Mouse (Mus musculus) forebrain, embryonic 14.5 days (tissue): ENCODE data around the gene Ugt2a3. TPM values are rescaled to one million over a fixed set of nuclear protein-coding genes. Genes with fewer than 3 reads are reported as not detected.
"Not testable (repeated sequence)": the region's sequence is repeated elsewhere in the genome, so short reads cannot be mapped to it uniquely, and the experiment has no call there.

Experiments
- ATAC-seq: fragments of 200-750 bp; cut with Nextera tagmentation; 2 replicates; pipeline ENCODE4 v1.8.0; 2017; ENCODE audit warnings: mild to moderate bottlenecking, moderate library complexity
- DNase-seq: peaks from one replicate; pipeline ENCODE4 v3.0.0-alpha.2; 2015; ENCODE audit warnings: low spot score
- H3K27ac ChIP-seq: fragments of 300-500 bp; sonication (generic); 2 replicates; pipeline ENCODE4 v1.5.1; 2014; ENCODE audit warnings: low read depth, mild to moderate bottlenecking, control low read depth, low read length, moderate library complexity
- H3K27me3 ChIP-seq: fragments of 300-500 bp; sonication (generic); replicated peaks from 2 replicates; pipeline ENCODE4 v1.6.1; 2014; ENCODE audit warnings: low read length, control low read depth, mixed read lengths; ENCODE audit not compliant: control insufficient read depth, insufficient read depth
- H3K36me3 ChIP-seq: fragments of 300-500 bp; sonication (generic); 2 replicates; pipeline ENCODE4 v1.6.1; 2014; ENCODE audit warnings: low read length, control low read depth; ENCODE audit not compliant: control insufficient read depth, insufficient read depth
- H3K4me1 ChIP-seq: fragments of 300-500 bp; sonication (generic); 2 replicates; pipeline ENCODE4 v1.6.1; 2014; ENCODE audit warnings: antibody characterized with exemption, low read length, control low read depth; ENCODE audit not compliant: control insufficient read depth, insufficient read depth
- H3K4me2 ChIP-seq: fragments of 300-500 bp; sonication (generic); 2 replicates; pipeline ENCODE4 v1.6.1; 2014; ENCODE audit warnings: mild to moderate bottlenecking, control low read depth, low read length
- H3K4me3 ChIP-seq: fragments of 300-500 bp; sonication (generic); 2 replicates; pipeline ENCODE4 v1.5.1; 2014; ENCODE audit warnings: low read depth, low read length, control low read depth
- H3K9ac ChIP-seq: fragments of 300-500 bp; sonication (generic); 2 replicates; pipeline ENCODE4 v1.6.1; 2014; ENCODE audit warnings: mild to moderate bottlenecking, low read length, control low read depth, moderate library complexity
- H3K9me3 ChIP-seq: fragments of 300-500 bp; sonication (generic); replicated peaks from 2 replicates; pipeline ENCODE4 v1.6.1; 2016; ENCODE audit warnings: low read length, control low read depth, mixed read lengths; ENCODE audit not compliant: control insufficient read depth
- WGBS: fragments of 180-500 bp; shearing (Covaris S2); extraction: QIAGEN DNeasy Blood & Tissue Kit; methylation state at CpG from one replicate; pipeline ENCODE4 v1.1.7; 2014; 5-methylcytosine and 5-hydroxymethylcytosine counted together
- polyA plus RNA-seq: library from polyadenylated mRNA; unstranded; fragments of >200 nt; fragmentation: Nextera tagmentation; extraction: Ambion mirVana; gene quantifications from 2 replicates; pipeline ENCODE4 v1.2.1, GENCODE M21; 2014

Ugt2a3 gene
- not detected in 2 replicates for polyA plus RNA-seq

DNA sequence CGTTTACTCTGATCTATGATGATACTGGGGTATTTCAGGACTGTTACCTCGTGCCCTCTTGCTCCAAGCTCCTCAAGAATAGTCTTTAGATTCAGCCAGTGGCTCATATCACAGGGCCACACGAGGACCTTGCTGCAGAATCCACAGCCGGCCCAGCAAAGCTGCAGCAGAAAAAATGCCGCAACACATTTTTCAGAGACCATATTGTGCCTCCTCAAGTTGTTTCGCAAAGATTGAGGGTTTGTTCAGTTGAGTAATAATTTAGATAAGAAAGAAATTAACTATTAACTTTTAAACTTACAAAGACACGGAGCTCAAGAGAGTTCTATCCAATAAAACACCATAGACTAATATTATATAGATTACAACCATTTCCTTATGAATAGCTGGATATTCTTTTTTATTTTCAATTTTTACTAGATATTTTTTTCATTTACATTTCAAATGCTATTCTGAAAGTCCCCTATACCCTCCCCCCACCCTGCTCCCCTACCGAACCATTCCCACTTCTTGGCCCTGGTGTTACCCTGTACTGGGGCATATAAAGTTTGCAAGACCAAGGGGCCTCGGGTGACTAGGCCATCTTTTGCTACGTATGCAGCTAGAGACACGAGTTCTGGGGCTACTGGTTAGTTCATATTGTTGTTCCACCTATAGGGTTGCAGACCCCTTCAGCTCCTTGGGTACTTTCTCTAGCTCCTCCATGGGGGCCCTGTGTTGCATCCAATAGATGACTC, at the start of gene Ugt2a3:
Gene Ugt2a3 (minus strand): TSS at position 235 of the 737 bp plus-strand sequence.
- no peak for ATAC-seq

DNA sequence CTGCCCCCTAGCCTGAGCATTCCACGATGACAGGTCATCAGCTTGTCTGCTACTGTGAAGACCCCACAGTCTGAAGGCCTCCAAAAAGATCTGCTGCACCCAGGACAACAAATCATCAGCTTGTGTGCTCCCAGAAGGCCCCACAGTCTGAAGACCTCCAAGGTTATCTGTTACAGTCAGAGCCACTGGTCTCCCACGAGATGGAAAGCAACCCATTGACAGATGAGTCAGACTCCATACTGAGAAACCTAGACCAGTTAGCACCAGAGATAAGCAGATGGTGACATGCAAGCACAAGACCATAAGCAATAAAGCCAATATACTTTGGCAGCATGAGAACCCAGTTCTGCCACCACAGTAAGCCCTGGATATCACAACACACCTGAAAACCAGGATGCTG, 43.2 kb upstream of the Ugt2a3 start:
- H3K36me3 ChIP-seq, result no peaks in the 10 kb centered on the region
- H3K27ac ChIP-seq, result no peak overlapping the region
- H3K4me1 ChIP-seq, result no peaks in the 10 kb centered on the region
- H3K9ac ChIP-seq, result no peak overlapping the region
- DNase-seq, result no peak
- WGBS, result 87% methylated on average over 2 of the region's 2 CpGs
- no peak overlapping the region for H3K4me3 ChIP-seq
- no peaks in the 10 kb centered on the region for H3K27me3 ChIP-seq
- no peak for ATAC-seq
- no peaks in the 10 kb centered on the region for H3K9me3 ChIP-seq
- H3K4me2 ChIP-seq, result no peak overlapping the region

More for the DNA sequence above, at the start of gene Ugt2a3:
- no peaks in the 10 kb centered on the region for H3K9me3 ChIP-seq
- no peak for DNase-seq
- H3K36me3 ChIP-seq, result no peaks in the 10 kb centered on the region
- WGBS, result 81% methylated on average over 11 of the region's 11 CpGs
- no peak within 1 kb of the TSS for H3K27ac ChIP-seq
- H3K4me3 ChIP-seq, result no peak within 1 kb of the TSS
- no peaks in the 10 kb centered on the region for H3K27me3 ChIP-seq
- H3K4me2 ChIP-seq, result no peak within 1 kb of the TSS
- no peaks in the 10 kb centered on the region for H3K4me1 ChIP-seq
- H3K9ac ChIP-seq, result no peak within 1 kb of the TSS

- no peak for ATAC-seq
- Histone ChIP-seq H3K4me2 (no peak overlapping the region), H3K27ac (no peak overlapping the region), H3K4me3 (no peak overlapping the region), H3K27me3 (no peaks in the 10 kb centered on the region), H3K4me1 (no peaks in the 10 kb centered on the region), H3K9me3 (no peaks in the 10 kb centered on the region), H3K9ac (no peak overlapping the region), H3K36me3 (no peaks in the 10 kb centered on the region)
- DNase-seq, result no peak
Measured at GRCm38 (mm10) chr5:87379825-87380224, 42.8 kb upstream of the Ugt2a3 start.

- DNase-seq (no peak), ATAC-seq (no peak)
- H3K27me3 ChIP-seq, result no peaks in the 10 kb centered on the region
- no peaks in the 10 kb centered on the region for H3K4me1 ChIP-seq
- H3K9me3 ChIP-seq, result no peaks in the 10 kb centered on the region
- H3K9ac ChIP-seq, result no peak overlapping the region
- H3K36me3 ChIP-seq, result no peaks in the 10 kb centered on the region
- 84% methylated on average over 3 of the region's 3 CpGs for WGBS
- H3K4me3 ChIP-seq, result no peak overlapping the region
- no peak overlapping the region for H3K4me2 ChIP-seq
- no peak overlapping the region for H3K27ac ChIP-seq
Measured at GRCm38 (mm10) chr5:87375874-87376383, 38.9 kb upstream of the Ugt2a3 start.

- H3K4me3 ChIP-seq, result no peak overlapping the region
- no peak overlapping the region for H3K27ac ChIP-seq
- no peaks in the 10 kb centered on the region for H3K36me3 ChIP-seq
- 68% methylated on average over 1 of the region's 1 CpGs for WGBS
- H3K4me1 ChIP-seq, result no peaks in the 10 kb centered on the region
- H3K4me2 ChIP-seq, result no peak overlapping the region
- ATAC-seq (no peak), DNase-seq (no peak)
- no peaks in the 10 kb centered on the region for H3K9me3 ChIP-seq
- H3K27me3 ChIP-seq, result no peaks in the 10 kb centered on the region
- no peak overlapping the region for H3K9ac ChIP-seq
Measured at GRCm38 (mm10) chr5:87373502-87373863, 36.5 kb upstream of the Ugt2a3 start.

- not testable (repeated sequence) for H3K27me3 ChIP-seq, H3K36me3 ChIP-seq, DNase-seq, H3K9me3 ChIP-seq, H3K27ac ChIP-seq, H3K4me3 ChIP-seq, H3K9ac ChIP-seq, H3K4me2 ChIP-seq, ATAC-seq, H3K4me1 ChIP-seq
- 74% methylated on average over 4 of the region's 4 CpGs for WGBS
Measured at GRCm38 (mm10) chr5:87372788-87373501, 36.0 kb upstream of the Ugt2a3 start.

DNA sequence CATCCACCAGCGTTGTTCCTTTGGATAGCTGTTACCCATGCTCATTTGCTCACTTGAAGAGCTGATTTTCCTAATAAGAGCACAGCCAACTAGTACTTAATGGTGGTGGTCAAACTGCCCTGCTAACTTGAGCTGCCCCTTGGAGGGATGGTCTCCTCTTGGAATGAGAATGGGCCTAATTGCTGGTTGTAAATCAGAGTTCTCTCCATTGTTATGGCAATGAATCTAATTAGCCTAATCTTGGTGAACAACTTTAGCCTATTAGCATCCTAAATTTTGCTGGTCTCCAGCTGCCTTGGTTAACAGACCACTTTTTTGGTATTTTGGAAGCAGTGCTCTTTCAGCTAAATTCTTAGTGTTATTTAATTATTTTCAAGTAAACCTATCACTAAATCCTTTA, 13.4 kb upstream of the Ugt2a3 start:
- H3K36me3 ChIP-seq, result no peaks in the 10 kb centered on the region
- no peaks in the 10 kb centered on the region for H3K9me3 ChIP-seq
- H3K9ac ChIP-seq, result no peak overlapping the region
- DNase-seq (peak; percentile 13), ATAC-seq (no peak)
- no peaks in the 10 kb centered on the region for H3K27me3 ChIP-seq
- H3K4me3 ChIP-seq, result no peak overlapping the region
- no peak overlapping the region for H3K4me2 ChIP-seq
- 19% methylated on average over 1 of the region's 1 CpGs for WGBS
- H3K27ac ChIP-seq, result no peak overlapping the region
- no peaks in the 10 kb centered on the region for H3K4me1 ChIP-seq

DNA sequence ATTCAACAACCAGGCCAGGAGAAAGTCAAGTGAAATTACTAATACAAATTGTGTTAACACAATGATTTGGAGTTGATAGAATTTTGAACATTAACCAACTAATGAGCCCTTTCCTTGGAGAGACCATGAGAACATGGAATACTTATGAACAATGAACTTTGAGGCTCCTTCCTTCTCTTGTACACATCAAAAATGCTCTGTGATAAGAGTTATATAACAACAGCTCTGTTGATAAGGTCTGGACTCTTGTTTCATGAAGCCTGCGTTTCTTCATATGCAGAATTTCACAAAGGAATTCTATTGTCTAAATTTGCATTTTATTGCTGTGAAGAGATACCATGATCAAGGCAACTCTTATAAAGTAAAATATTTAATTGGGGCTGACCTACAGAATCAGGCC, 12.2 kb upstream of the Ugt2a3 start:
- not testable (repeated sequence) for H3K27ac ChIP-seq, H3K27me3 ChIP-seq, H3K4me3 ChIP-seq, H3K36me3 ChIP-seq, ATAC-seq, DNase-seq, H3K9me3 ChIP-seq, H3K4me1 ChIP-seq, H3K9ac ChIP-seq, H3K4me2 ChIP-seq
- 80% methylated on average over 1 of the region's 1 CpGs for WGBS

GRCm38 (mm10) chr5:87347479-87348078, 10.6 kb upstream of the Ugt2a3 start:
- not testable (repeated sequence) for H3K4me2 ChIP-seq, DNase-seq, H3K4me1 ChIP-seq, H3K36me3 ChIP-seq, H3K9ac ChIP-seq, ATAC-seq, H3K9me3 ChIP-seq, H3K27ac ChIP-seq, H3K27me3 ChIP-seq, H3K4me3 ChIP-seq
- WGBS, result 82% methylated on average over 2 of the region's 2 CpGs
